Mouse (Mus musculus): ENCODE measurements around the gene Ldb1. TPM values are rescaled to one million over a fixed set of nuclear protein-coding genes. Genes with fewer than 3 reads are reported as not detected.
A peak's percentile ranks its signal among the peaks of the same experiment; 100 is the strongest.

Ldb1 gene
- 100 to 1,000 TPM in 15 of 26 experiments, 10 to 100 TPM in 11; 34.5 to 266 (median 130) TPM for total RNA-seq (2018; cell fraction: chromatin; rRNA removed)
- total RNA-seq (2018; cell fraction: cytosol; rRNA removed) = 10 to 100 TPM; 34.0 to 73.6 (median 58.4) TPM
- total RNA-seq (2018; cell fraction: nucleus; rRNA removed) = 100 to 1,000 TPM in 10 of 26 experiments, 10 to 100 TPM in 16; 31.1 to 202 (median 91.8) TPM
- 59.8 to 83.3 TPM (median 73.3 TPM) in 3 replicates for polyA plus RNA-seq (2018)

DNA sequence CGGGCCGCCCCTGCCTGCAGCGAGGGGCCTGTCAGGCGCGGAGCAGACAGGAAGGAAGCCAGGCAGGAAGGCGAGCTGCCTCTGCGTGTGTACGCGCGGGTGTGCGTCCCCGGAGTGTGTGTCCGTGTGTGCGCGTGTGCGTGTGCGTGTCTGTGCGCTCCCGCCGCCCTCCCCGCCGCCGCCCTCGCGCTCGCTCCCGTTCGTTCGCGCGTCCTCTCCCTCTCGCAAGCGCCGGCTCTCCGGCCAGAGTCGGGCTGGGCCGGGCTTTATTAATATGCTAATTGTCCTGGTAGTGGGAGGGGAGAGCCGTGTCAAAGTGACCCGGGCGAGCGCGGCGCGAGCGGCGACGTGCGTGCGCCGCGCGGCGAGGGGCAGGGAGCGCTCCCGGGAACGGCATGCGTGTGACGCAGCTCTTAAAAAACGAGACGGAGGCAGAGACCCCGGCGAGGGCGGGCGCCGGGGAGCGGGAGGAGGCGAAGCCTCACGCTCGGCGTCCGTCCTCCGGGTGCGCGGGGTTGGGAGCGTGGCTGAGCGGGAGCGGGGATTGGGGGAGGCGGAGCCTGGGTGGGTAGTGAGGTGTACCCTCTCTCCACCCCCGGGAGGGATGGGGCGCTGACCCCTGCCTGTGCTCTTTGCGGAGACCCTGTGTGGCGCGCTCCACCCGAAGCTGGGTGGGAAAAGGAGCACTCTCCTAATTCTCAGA lies at the start of gene Ldb1:
Gene Ldb1, minus strand, starts transcription at position 222 of the 703 bp plus-strand sequence.
- peak within 1 kb of the TSS; percentile 64 for H3K4me3 ChIP-seq (ENCODE audit: inconsistent target)
- peaks cover 46% of the 10 kb centered on the region for H3K79me2 ChIP-seq (ENCODE audit: inconsistent target)
- H3K27ac ChIP-seq = peak within 1 kb of the TSS; percentile 60
- WGBS (ENCODE audit: missing documents) = 0% methylated on average over 59 of the region's 84 CpGs
- no peaks in the 10 kb centered on the region for H3K36me3 ChIP-seq (ENCODE audit: inconsistent target)

DNA sequence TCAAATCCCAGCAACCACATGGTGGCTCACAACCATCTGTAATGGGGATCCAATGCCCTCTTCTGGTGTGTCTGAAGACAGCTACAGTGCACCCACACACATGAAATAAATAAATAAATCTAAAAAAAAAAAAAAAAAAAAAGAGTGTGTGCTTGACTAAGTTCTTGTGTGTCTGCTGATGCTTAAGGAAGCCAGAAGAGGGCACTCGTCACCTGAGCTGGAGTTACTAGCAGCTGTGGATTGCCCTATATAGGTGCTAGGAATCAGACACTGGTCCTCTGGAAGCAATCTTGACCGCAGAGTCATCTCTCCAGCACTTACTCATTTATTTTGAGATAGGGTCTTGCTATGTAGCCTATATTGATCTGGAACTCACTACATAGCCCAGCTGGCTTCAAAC lies 49.1 kb upstream of the Ldb1 start:
- Histone ChIP-seq H3K36me3 (ENCODE audit: inconsistent target) (no peaks in the 10 kb centered on the region), H3K79me2 (ENCODE audit: inconsistent target) (no peaks in the 10 kb centered on the region), H3K27ac (no peak overlapping the region), H3K4me3 (ENCODE audit: inconsistent target) (no peak overlapping the region)
- WGBS (ENCODE audit: missing documents) = 93% methylated on average over 2 of the region's 2 CpGs

DNA sequence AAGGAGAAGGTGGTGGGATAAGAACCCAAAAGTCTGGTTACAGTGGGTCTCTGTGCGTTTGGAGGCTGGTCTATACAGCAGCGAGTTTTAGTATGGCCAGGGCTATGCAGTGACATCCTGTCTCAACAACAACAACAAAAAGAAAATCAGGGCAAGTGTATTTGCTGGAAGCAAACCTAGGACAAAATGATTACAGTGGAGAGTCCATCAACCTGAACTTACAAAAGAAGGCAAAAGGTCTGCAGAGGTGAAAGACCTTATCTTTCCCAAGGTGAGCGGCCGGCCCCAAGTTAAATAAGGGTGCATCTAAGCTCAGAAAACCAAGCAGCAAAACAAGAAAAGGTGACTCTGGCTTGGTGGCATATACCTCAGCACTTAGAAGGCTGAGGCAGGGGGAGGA lies 46.6 kb upstream of the Ldb1 start:
- H3K27ac ChIP-seq = no peak overlapping the region
- no peak overlapping the region for H3K4me3 ChIP-seq (ENCODE audit: inconsistent target)
- 90% methylated on average over 4 of the region's 4 CpGs for WGBS (ENCODE audit: missing documents)
- no peaks in the 10 kb centered on the region for H3K36me3 ChIP-seq (ENCODE audit: inconsistent target)
- no peaks in the 10 kb centered on the region for H3K79me2 ChIP-seq (ENCODE audit: inconsistent target)

GRCm38 (mm10) chr19:46087871-46088270 lies 42.9 kb upstream of the Ldb1 start:
- WGBS (ENCODE audit: missing documents) = 91% methylated on average over 7 of the region's 7 CpGs
- Histone ChIP-seq H3K79me2 (ENCODE audit: inconsistent target) (no peaks in the 10 kb centered on the region), H3K36me3 (ENCODE audit: inconsistent target) (peaks cover 11% of the 10 kb centered on the region), H3K4me3 (ENCODE audit: inconsistent target) (no peak overlapping the region), H3K27ac (no peak overlapping the region)

DNA sequence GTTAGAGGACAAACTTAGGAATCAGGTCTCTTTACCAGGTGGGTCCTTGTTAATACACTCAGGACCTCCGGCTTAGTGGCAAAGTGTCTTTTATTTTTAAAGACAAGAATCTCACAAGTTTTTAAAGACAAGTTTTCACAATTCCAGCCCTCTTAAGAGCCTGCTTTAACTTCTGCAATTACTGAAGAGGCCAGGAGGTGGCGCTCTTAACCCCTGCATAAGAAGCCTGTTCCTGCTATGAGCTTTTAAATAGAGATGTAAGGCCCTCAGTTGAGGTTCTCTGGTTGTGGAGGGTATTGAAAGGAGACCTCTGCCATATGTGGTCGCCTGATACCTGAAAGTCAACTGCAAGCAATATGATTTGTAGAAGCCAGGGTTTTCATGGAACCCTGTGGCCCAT lies 41.3 kb upstream of the Ldb1 start:
- peaks cover 26% of the 10 kb centered on the region for H3K36me3 ChIP-seq (ENCODE audit: inconsistent target)
- no peak overlapping the region for H3K27ac ChIP-seq
- no peaks in the 10 kb centered on the region for H3K79me2 ChIP-seq (ENCODE audit: inconsistent target)
- H3K4me3 ChIP-seq (ENCODE audit: inconsistent target) = no peak overlapping the region
- 44% methylated on average over 3 of the region's 3 CpGs for WGBS (ENCODE audit: missing documents)

GRCm38 (mm10) chr19:46085185-46085584 lies 40.2 kb upstream of the Ldb1 start:
- Histone ChIP-seq H3K27ac (no peak overlapping the region), H3K4me3 (ENCODE audit: inconsistent target) (no peak overlapping the region), H3K79me2 (ENCODE audit: inconsistent target) (no peaks in the 10 kb centered on the region), H3K36me3 (ENCODE audit: inconsistent target) (peaks cover 38% of the 10 kb centered on the region)
- WGBS (ENCODE audit: missing documents) = 94% methylated on average over 8 of the region's 8 CpGs

GRCm38 (mm10) chr19:46078535-46078934 lies 33.5 kb upstream of the Ldb1 start:
- Histone ChIP-seq H3K27ac (no peak overlapping the region), H3K79me2 (ENCODE audit: inconsistent target) (peaks cover 29% of the 10 kb centered on the region), H3K36me3 (ENCODE audit: inconsistent target) (peaks cover 40% of the 10 kb centered on the region), H3K4me3 (ENCODE audit: inconsistent target) (no peak overlapping the region)
- WGBS (ENCODE audit: missing documents) = 82% methylated on average over 3 of the region's 3 CpGs

- WGBS (ENCODE audit: missing documents) = under 1% methylated on average over 66 of the region's 66 CpGs
- Histone ChIP-seq H3K27ac (peak within 1 kb of the TSS; percentile 53), H3K36me3 (ENCODE audit: inconsistent target) (peaks cover 40% of the 10 kb centered on the region)
Observed at GRCm38 (mm10) chr19:46075616-46076607, 30.9 kb upstream of the Ldb1 start, which contains the start of gene Nolc1. Gene Nolc1, plus strand, starts transcription at chr19:46075863.

GRCm38 (mm10) chr19:46074266-46074665 lies 29.3 kb upstream of the Ldb1 start:
- H3K36me3 ChIP-seq (ENCODE audit: inconsistent target) = peaks cover 35% of the 10 kb centered on the region
- WGBS (ENCODE audit: missing documents) = 91% methylated on average over 5 of the region's 5 CpGs
- no peak overlapping the region for H3K27ac ChIP-seq
- no peak overlapping the region for H3K4me3 ChIP-seq (ENCODE audit: inconsistent target)
- H3K79me2 ChIP-seq (ENCODE audit: inconsistent target) = peaks cover 29% of the 10 kb centered on the region

More at GRCm38 (mm10) chr19:46075616-46076607, 30.9 kb upstream of the Ldb1 start, which contains the start of gene Nolc1:
- Histone ChIP-seq H3K4me3 (ENCODE audit: inconsistent target) (peak within 1 kb of the TSS; percentile 98), H3K79me2 (ENCODE audit: inconsistent target) (peaks cover 29% of the 10 kb centered on the region)

DNA sequence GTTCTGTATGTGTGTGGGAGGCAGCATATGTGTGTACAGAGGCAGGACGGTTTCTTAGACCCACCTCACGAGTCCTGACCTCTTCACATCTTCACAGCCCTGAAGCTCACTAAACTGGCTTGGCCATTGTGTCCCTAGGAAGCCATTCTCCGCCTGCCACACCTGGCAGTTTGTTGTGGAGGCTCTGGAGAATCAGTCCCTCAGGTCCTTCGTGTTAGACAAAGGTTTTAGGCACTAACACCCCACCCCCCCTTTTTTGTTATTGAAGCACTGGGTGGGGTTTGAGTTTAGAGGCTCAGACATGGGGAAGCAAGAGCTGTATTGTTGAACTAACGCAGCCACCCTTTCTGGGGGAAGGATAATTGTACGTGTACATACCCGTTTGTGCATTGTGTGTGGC lies 28.3 kb upstream of the Ldb1 start:
- H3K36me3 ChIP-seq (ENCODE audit: inconsistent target) = peaks cover 40% of the 10 kb centered on the region
- no peak overlapping the region for H3K27ac ChIP-seq
- peaks cover 24% of the 10 kb centered on the region for H3K79me2 ChIP-seq (ENCODE audit: inconsistent target)
- H3K4me3 ChIP-seq (ENCODE audit: inconsistent target) = no peak overlapping the region
- 85% methylated on average over 7 of the region's 7 CpGs for WGBS (ENCODE audit: missing documents)

DNA sequence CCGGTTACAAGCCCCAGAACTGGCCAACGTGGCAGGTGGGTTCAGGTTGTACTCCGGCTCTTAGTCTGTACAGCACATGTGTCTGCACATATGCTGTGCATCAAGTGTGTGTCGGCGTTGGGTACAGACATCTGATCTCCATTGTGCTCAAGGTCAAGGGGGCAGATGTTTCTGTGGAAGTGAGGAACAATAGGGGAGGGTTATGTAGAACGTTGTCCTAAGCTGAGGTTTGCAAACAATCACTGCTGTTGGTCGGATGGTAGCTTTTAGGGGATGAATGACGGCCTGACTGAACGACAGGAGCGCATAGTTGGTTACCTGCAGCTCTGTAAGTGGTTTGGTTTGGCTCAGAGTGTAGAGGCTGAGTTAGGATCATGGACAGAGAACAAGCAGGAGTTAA lies 23.0 kb upstream of the Ldb1 start:
- no peak overlapping the region for H3K4me3 ChIP-seq (ENCODE audit: inconsistent target)
- no peak overlapping the region for H3K27ac ChIP-seq
- H3K79me2 ChIP-seq (ENCODE audit: inconsistent target) = peaks cover 18% of the 10 kb centered on the region; the same call in 1 of the 2 replicates
- 95% methylated on average over 10 of the region's 10 CpGs for WGBS (ENCODE audit: missing documents)
- H3K36me3 ChIP-seq (ENCODE audit: inconsistent target) = peaks cover 85% of the 10 kb centered on the region

DNA sequence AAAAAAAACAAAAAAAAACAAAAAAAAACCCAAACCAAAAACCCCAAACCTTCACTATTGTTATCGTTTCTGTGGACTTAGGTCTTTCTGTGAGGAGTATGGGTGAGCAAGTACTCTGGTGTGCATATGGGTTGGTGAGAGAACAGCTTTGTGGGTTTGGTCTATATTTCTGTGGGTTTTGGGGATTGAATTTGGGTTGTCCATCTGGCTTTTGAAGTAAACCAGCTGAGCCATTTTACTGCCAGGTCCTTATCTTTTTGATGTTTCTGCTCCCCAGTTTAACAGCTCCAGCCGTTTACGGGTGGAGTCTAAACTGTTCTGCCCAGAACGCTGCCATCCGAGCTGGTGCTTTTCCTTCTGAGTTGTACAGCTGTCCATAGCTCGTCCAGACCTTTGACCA lies 15.8 kb upstream of the Ldb1 start:
- H3K79me2 ChIP-seq (ENCODE audit: inconsistent target) = peaks cover 78% of the 10 kb centered on the region
- 90% methylated on average over 6 of the region's 6 CpGs for WGBS (ENCODE audit: missing documents)
- peaks cover 49% of the 10 kb centered on the region for H3K36me3 ChIP-seq (ENCODE audit: inconsistent target)
- H3K27ac ChIP-seq = no peak overlapping the region
- no peak overlapping the region for H3K4me3 ChIP-seq (ENCODE audit: inconsistent target)

DNA sequence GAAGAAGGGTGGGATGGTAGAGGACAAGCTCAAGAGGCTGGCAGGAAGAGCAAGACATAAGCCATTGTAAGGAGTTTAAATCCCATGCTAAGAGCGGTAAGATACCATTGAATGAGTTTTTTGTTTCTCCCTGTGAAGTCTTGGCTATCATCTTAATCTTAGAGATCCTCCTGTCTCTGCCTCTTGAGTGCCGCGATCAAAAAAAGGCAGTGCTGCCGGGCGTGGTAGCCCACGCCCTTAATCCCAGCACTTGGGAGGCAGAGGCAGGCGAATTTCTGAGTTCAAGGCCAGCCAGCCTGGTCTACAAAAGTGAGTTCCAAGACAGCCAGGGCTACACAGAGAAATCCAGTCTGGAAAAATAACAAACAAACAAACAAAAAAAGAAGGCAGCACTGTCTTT lies 13.5 kb upstream of the Ldb1 start:
- Histone ChIP-seq H3K79me2 (ENCODE audit: inconsistent target) (peaks cover 64% of the 10 kb centered on the region), H3K4me3 (ENCODE audit: inconsistent target) (0 out of 2 replicates have a peak overlapping the region, but pooled peaks have one; percentile 67), H3K36me3 (ENCODE audit: inconsistent target) (peaks cover 26% of the 10 kb centered on the region; the same call in 1 of the 2 replicates), H3K27ac (no peak overlapping the region)
- 93% methylated on average over 7 of the region's 7 CpGs for WGBS (ENCODE audit: missing documents)

DNA sequence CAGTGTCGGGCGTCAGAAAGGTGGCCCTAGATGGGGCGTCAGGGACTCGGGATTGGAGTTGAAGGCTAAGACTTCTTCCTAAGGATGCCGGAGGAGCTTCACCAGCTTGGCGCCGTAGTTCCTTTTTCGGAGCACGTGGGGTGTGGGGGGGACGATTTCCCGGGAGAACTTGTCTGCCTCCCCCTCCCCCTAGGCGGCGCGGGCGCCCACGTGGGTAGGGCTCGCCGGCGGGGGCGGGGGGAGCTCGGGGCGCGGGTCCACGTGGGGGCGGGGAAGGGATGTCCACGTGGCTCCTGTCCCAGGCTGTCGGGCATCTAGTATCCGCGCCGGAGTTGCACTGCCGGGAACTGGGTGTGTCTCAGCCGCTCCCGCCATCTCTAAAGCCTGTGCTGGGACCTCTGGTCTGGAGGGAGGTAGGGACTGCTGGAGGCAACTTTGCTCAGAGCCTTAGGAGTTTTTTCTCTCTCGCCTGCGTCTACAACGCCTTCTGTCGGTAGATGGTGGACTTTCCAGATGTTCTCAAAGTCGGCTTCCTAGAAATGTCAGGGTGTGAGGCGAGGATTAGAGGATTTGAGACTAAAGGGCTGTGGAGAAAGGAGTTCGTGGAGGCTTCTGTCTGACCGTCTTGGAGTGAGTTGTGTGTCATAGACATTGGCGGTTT lies 12.1 kb upstream of the Ldb1 start:
- peak overlapping the region; percentile 84 for H3K27ac ChIP-seq
- H3K4me3 ChIP-seq (ENCODE audit: inconsistent target) = peak overlapping the region; percentile 67
- peaks cover 12% of the 10 kb centered on the region; the same call in 1 of the 2 replicates for H3K36me3 ChIP-seq (ENCODE audit: inconsistent target)
- WGBS (ENCODE audit: missing documents) = 1% methylated on average over 38 of the region's 42 CpGs
- peaks cover 50% of the 10 kb centered on the region for H3K79me2 ChIP-seq (ENCODE audit: inconsistent target)
